30 mouse cellular contexts compared by ENCODE assay signal in genomic region chr3:36465538-36465937, GRCm38 (mm10). TPM values are rescaled to one million over a fixed set of nuclear protein-coding genes. Genes with fewer than 3 reads are reported as not detected.
DNase-seq lines count a peak whose midpoint lies in the region; ATAC-seq and TF ChIP-seq lines count a peak whose summit lies in the region.
"Had no signal": no experiment of that assay in that cellular context is flagged by ENCODE, and none has a peak within 500 bp of the region (broad histone marks: within the 10 kb centered on the region; RNA-seq: fewer than 3 reads in every experiment).

No protein-coding gene starts in this region.

- H3K27me3 ChIP-seq in stomach, embryonic 15.5 days (replicated peaks): no peaks in the 10 kb centered on the region
- H3K27me3 ChIP-seq in stomach, postnatal 0 days (ENCODE audit: control insufficient read depth, insufficient read depth, low read length): no peaks in the 10 kb centered on the region
- H3K27me3 ChIP-seq: heart, embryonic 12.5 days; hindbrain, embryonic 12.5 days; megakaryocyte, embryonic 14.5 days had no signal

- WGBS in stomach, embryonic 15.5 days: 52% methylated on average over 7 of the region's 7 CpGs
- 58% methylated on average over 7 of the region's 7 CpGs for WGBS in stomach, postnatal 0 days

- H3K9ac ChIP-seq in stomach, embryonic 15.5 days: no peak overlapping the region
- no peak overlapping the region for H3K9ac ChIP-seq in stomach, postnatal 0 days (ENCODE audit: low read length)
- H3K9ac ChIP-seq: forebrain, postnatal 0 days; heart, embryonic 12.5 days; hindbrain, embryonic 12.5 days had no signal

- H3K27ac ChIP-seq in stomach, embryonic 15.5 days: no peak overlapping the region
- no peak overlapping the region for H3K27ac ChIP-seq in stomach, postnatal 0 days (replicated peaks)
- H3K27ac ChIP-seq: forebrain, embryonic 10.5 days; hindbrain, embryonic 12.5 days; layer of hippocampus, adult 2 months; limb, embryonic 10.5 days had no signal

- ATAC-seq in stomach, embryonic 15.5 days (ENCODE audit: insufficient read depth, low FRiP score, low read depth): peak; percentile 45; the same call in 1 of the 2 replicates
- no peak for ATAC-seq in stomach, postnatal 0 days (ENCODE audit: low FRiP score, low TSS enrichment)
- 0 out of 2 replicates have a peak, but pooled peaks have one; percentile 29 for ATAC-seq in granulocyte monocyte progenitor cell, adult 5-6 weeks (replicated peaks; ENCODE audit: poor library complexity, severe bottlenecking)
- no peak for ATAC-seq in megakaryocyte, adult 5-6 weeks (ENCODE audit: poor library complexity, severe bottlenecking)
- ATAC-seq: forebrain, postnatal 0 days; intestine, postnatal 0 days had no signal

- TF ChIP-seq CTCF in stomach, postnatal 0 days (IDR thresholded peaks at IDR 0.05; ENCODE audit: low read depth): no peak

- intact Hi-C loops in heart, postnatal 36 days (cut with DNase I): no loop called here

- no peak overlapping the region for H3K4me3 ChIP-seq in stomach, embryonic 15.5 days (replicated peaks)
- no peak overlapping the region for H3K4me3 ChIP-seq in stomach, postnatal 0 days (ENCODE audit: low read depth, low read length)
- H3K4me3 ChIP-seq: forebrain, embryonic 10.5 days; heart, embryonic 12.5 days; hindbrain, embryonic 12.5 days; layer of hippocampus, adult 2 months; limb, embryonic 10.5 days; megakaryocyte, embryonic 14.5 days had no signal

- H3K4me1 ChIP-seq in stomach, embryonic 15.5 days: no peaks in the 10 kb centered on the region
- H3K4me1 ChIP-seq in stomach, postnatal 0 days (replicated peaks; ENCODE audit: control insufficient read depth, insufficient read depth): no peaks in the 10 kb centered on the region

- no peak overlapping the region for H3K4me2 ChIP-seq in stomach, embryonic 15.5 days
- H3K4me2 ChIP-seq in stomach, postnatal 0 days (replicated peaks; ENCODE audit: low read depth): no peak overlapping the region
- H3K4me2 ChIP-seq: heart, embryonic 12.5 days; hindbrain, embryonic 12.5 days had no signal

- peak; percentile 78 for DNase-seq in heart, adult 11 months
- no peak for DNase-seq in heart, postnatal 36 days
- no peak for DNase-seq in stomach, postnatal 0 days (ENCODE audit: low spot score)
- no peak for DNase-seq in retina, embryonic 14.5 days (ENCODE audit: low spot score)
- DNase-seq: adrenal gland, postnatal 36 days; cerebellum, postnatal 10 days; forebrain, postnatal 0 days; heart, adult 18-20 months; heart, postnatal 10 days; kidney, postnatal 25 days; lung, adult 2 months; midbrain, embryonic 14.5 days; right cerebral cortex, postnatal 14 days; spleen, adult 18-20 months; thymus, postnatal 25 days had no signal

- no peaks in the 10 kb centered on the region for H3K9me3 ChIP-seq in stomach, embryonic 15.5 days
- no peaks in the 10 kb centered on the region for H3K9me3 ChIP-seq in stomach, postnatal 0 days (ENCODE audit: control insufficient read depth, low read length)
- H3K9me3 ChIP-seq: forebrain, embryonic 10.5 days; heart, embryonic 12.5 days; hindbrain, embryonic 12.5 days; limb, embryonic 10.5 days; megakaryocyte, embryonic 14.5 days had no signal

- no peak for TF ChIP-seq EP300 in stomach, postnatal 0 days (optimal IDR thresholded peaks at IDR 0.05)

- peaks cover 3% of the 10 kb centered on the region; the same call in 1 of the 2 replicates for H3K36me3 ChIP-seq in stomach, embryonic 15.5 days
- peaks cover 14% of the 10 kb centered on the region for H3K36me3 ChIP-seq in stomach, postnatal 0 days (ENCODE audit: control insufficient read depth, insufficient read depth, low read length)
- H3K36me3 ChIP-seq: forebrain, embryonic 10.5 days; hindbrain, embryonic 12.5 days; limb, embryonic 10.5 days had no signal

RNA-seq across cellular contexts. Expression of gene Anxa5, which starts 10.2 kb away (rescaled TPM):
- total RNA-seq in heart, postnatal 36 days (2021): 100 to 1,000 TPM; 140 to 143 TPM
- 291 and 311 TPM in 2 replicates for polyA plus RNA-seq in stomach, embryonic 15.5 days (2015; fragmentation: Nextera tagmentation; extraction: Ambion mirVana)
- polyA plus RNA-seq in stomach, postnatal 0 days (2015; fragmentation: Nextera tagmentation; extraction: Ambion mirVana): 168 and 186 TPM in 2 replicates
- 125 TPM in 2 replicates for total RNA-seq in granulocyte monocyte progenitor cell, adult 5-6 weeks (2014; fragmentation: Nextera tagmentation)
- total RNA-seq in granulocyte monocyte progenitor cell, adult 5-6 weeks (2017): 79.4 and 102 TPM in 2 replicates
- total RNA-seq in megakaryocyte, adult 5-6 weeks (2015): 570 and 686 TPM in 2 replicates
- total RNA-seq in megakaryocyte, adult 5-6 weeks (2017): 409 and 433 TPM in 2 replicates

RNA-seq across cellular contexts. Expression of gene 1810062G17Rik, which starts 10.2 kb away (rescaled TPM):
- total RNA-seq in heart, postnatal 36 days (2021): under 1 TPM in 1 of 2 experiments, not detected in 1; 0.30 TPM
- 2.2 TPM in 2 replicates for polyA plus RNA-seq in stomach, embryonic 15.5 days (2015; fragmentation: Nextera tagmentation; extraction: Ambion mirVana)
- 3.0 and 4.0 TPM in 2 replicates for polyA plus RNA-seq in stomach, postnatal 0 days (2015; fragmentation: Nextera tagmentation; extraction: Ambion mirVana)
- total RNA-seq in granulocyte monocyte progenitor cell, adult 5-6 weeks (2014; fragmentation: Nextera tagmentation): 1.7 TPM in 1 of 2 replicates, not detected in the other
- 2.4 TPM in 1 of 2 replicates, not detected in the other for total RNA-seq in granulocyte monocyte progenitor cell, adult 5-6 weeks (2017)
- 0.25 and 0.36 TPM in 2 replicates for total RNA-seq in megakaryocyte, adult 5-6 weeks (2015)
- total RNA-seq in megakaryocyte, adult 5-6 weeks (2017): 0.53 TPM in 1 of 2 replicates, not detected in the other
- total RNA-seq: forebrain, postnatal 0 days; gastrocnemius, adult 18-20 months; heart, adult 18-20 months; layer of hippocampus, adult 2 months; layer of hippocampus, postnatal 25 days had no signal
- polyA plus RNA-seq: neural tube, embryonic 11.5 days had no signal

RNA-seq across cellular contexts. Expression of gene Gm11549, which starts 56.1 kb away (rescaled TPM):
- not detected for total RNA-seq in heart, postnatal 36 days (2021)
- polyA plus RNA-seq in stomach, embryonic 15.5 days (2015; fragmentation: Nextera tagmentation; extraction: Ambion mirVana): 0.18 and 0.19 TPM in 2 replicates
- 0.33 and 0.34 TPM in 2 replicates for polyA plus RNA-seq in stomach, postnatal 0 days (2015; fragmentation: Nextera tagmentation; extraction: Ambion mirVana)
- total RNA-seq in granulocyte monocyte progenitor cell, adult 5-6 weeks (2014; fragmentation: Nextera tagmentation): not detected in 2 replicates
- total RNA-seq in granulocyte monocyte progenitor cell, adult 5-6 weeks (2017): not detected in 2 replicates
- total RNA-seq in megakaryocyte, adult 5-6 weeks (2015): not detected in 2 replicates
- not detected in 2 replicates for total RNA-seq in megakaryocyte, adult 5-6 weeks (2017)
- total RNA-seq: adrenal gland, postnatal 36 days; gastrocnemius, adult 18-20 months; heart, adult 18-20 months; heart, postnatal 10 days; liver, adult 2 months had no signal
- polyA plus RNA-seq: kidney, embryonic 14.5 days; limb, embryonic 10.5 days; liver, adult 2 months had no signal

Comparison
In these comparisons a context has a peak if more than half of its experiments do, and no peak if none do; other contexts are left out.
1. ATAC-seq: peak in stomach, embryonic 15.5 days (single experiment) and granulocyte monocyte progenitor cell, adult 5-6 weeks (single experiment); none in stomach, postnatal 0 days (single experiment) and megakaryocyte, adult 5-6 weeks (single experiment).